Mouse (Mus musculus): ENCODE measurements around the gene Spata21. TPM values are rescaled to one million over a fixed set of nuclear protein-coding genes. Genes with fewer than 3 reads are reported as not detected.

The Spata21 gene
- total RNA-seq, 4 experiments from 2014 or later, result not detected

DNA sequence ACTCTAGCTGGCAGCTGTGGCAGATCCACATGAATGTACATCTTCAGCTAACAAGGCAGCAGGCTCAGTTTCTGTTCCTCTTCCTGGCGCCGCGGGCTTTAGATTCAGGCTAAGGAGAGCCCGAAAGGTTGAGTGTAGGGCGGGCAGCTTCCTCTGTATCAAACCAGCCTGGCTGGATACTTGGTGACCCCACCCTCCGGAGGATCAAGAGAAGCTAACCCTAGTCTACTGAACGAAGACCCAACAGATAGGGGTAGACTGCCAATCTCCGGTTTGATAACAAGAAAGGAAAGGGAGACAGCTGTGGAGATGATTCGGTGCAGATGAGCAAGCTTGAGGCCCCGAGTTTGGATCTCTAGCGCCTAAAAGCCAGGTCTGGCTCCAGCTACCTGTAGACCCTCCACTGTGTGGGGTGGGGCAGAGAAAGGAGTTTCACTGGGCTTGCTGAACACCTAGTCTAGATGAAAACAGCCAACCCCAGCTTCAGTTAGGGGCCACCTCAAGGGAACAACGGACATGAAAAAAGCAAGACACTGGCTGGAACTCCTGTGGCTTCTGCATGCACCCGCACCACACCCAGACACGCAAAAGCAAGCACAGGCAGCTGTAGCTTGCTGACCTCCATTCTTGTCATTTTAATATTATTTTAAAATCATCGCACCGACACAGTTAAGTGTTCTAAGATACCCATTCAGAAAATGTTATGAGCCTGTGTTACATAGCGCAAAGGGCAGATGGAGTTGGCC is 11.2 kb upstream of the Spata21 start:
- DNase-seq, result no peak

DNA sequence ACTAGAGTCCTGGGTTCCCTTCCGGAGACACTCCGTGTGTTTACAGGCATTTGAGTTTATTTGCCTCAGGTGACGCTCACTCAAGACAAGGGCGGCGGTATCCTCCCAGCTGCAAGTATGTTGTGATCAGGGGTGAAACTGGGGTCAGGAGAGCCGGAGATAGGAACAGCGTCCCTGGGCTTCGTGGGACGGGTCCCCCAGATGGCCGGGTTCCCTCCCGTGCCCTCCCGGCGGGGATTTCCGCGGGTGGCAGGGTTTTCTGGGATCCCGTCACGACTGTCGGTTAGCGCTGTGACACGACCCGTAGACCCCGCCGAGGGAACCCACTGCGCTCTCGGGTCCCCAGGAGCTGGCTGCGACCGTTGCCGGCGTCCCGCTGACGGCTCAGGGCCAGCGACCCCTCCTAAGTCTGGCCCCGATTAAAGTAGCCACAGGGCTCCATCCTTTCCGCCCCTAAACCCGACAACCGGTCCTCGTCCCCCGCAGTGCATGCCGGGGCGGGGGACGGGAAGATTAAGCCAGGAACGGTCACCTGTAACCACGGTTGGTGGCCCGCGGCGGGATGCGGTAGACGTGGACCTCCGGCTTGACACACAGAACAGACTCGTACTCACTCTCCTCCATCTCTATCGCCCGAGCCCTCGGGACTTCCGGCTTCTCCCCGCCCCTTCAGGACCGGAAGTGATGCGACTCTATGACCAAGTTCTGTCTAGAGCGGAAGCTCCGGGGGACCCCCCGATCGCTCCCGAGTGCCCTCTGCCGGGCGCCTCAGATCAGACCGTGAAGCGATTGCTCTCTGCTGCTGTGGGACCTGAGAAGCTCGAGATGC is 10.2 kb upstream of the Spata21 start, which contains the start of gene Necap2:
TSS of gene Necap2 (minus strand) at position 677 of the 829 bp plus-strand sequence.
- DNase-seq, result peak; percentile 93

DNA sequence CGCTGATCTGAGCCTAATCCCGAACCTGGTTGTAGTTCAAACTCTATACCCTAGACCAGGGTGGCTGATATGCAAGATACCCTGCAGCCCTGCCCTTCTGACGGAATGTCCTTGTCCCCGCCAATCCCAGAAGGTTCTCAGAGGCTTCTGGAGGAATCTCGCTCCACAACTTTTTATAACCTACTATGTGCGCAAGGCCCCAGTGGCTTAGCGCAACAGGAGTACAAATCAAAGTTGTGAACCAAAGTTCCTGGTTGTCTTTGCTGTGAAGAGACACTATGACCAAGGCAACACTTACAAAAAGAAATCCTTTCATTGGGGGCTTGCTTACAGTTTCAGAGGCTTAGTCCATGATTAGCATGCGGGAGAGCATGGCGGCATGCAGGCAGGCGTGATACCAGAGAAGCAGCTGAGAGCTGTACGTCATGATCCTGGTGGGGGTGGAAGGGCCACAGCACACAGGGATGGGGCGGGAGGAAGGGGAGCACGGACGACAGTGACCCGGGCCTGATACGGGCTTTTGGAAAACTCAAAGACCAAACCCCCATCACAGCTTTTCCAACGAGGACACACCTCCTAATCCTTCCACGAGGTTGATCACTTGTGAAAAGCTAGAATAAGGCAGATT is 9.5 kb upstream of the Spata21 start:
- DNase-seq, result no peak

DNA sequence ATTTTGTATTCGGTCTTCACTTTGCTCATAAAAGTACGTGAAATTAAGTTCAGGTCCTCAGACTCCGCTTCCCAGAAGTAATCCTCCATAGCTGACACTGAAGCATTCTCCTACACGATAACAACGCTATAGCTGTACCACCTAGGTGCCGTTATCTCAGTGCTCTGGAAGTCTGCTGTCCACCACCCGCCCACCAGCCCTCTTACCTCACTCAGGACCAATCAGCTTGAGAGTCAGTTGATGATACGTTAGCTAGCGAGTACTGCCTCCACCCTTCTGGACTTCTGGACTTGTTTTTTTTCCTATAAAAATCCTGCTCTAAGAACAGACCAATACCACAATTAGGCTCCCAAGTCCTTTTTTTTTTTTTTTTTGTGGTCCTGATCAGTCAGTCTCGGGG is 1.3 kb upstream of the Spata21 start:
- no peak for DNase-seq

DNA sequence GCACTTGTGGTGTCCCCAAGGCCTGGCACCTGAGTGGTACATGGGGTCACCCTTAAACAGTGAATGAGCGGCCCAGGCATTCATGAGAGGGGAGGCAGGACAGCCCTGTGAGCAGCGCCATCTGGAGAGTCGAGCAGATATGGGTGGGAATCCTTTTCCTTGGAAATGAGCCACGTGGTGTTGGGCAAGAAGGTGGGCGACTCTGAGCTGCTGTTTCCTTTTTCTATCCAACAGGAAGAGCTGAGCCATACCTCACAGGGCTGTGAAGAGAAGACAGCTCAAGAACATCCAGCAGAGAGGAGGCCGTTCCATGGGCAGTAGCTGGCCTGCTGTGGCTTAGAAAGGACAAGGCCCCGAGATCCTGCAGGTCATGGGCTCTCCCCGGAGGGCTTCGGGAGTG is 581 bp downstream of the Spata21 start:
- DNase-seq, result no peak

DNA sequence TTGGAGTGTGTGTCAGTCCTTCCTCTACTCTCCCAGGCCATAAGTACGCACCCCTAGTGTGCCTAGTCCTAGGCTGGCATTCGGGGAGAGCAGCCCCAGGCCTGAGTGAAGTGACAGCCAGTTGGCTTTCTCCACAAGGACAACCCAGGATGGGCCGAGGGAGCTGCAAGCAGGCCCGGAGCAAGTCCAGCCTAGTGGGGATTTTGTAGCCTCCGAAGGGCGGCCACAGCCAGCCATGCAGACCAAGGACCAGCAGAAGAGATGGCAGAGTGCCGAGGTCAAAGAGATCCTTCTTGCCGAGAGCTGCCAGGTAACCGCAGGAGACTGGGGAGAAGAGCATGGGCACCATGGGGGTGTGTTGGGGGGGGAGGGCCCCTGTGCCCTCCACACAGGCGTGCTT is 6.9 kb downstream of the Spata21 start:
- peak; percentile 55 for DNase-seq

DNA sequence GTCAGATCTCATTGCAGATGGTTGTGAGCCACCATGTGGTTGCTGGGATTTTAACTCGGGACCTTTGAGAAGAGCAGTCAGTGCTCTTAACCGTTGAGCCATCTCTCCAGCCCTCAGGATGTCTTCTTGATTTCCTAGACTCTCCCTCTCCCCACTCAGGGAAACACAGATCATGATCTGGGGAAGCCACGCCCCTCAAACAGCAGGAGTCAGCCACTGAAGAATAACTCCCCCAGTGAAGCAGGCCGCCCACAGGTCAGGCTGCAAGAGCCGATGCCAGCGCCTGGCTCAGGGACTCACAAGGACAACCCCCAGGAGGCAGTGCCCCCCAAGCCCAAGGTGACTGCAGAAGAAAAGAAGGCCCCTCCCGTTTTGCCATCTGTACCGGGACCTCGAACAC is 8.6 kb downstream of the Spata21 start:
- no peak for DNase-seq

DNA sequence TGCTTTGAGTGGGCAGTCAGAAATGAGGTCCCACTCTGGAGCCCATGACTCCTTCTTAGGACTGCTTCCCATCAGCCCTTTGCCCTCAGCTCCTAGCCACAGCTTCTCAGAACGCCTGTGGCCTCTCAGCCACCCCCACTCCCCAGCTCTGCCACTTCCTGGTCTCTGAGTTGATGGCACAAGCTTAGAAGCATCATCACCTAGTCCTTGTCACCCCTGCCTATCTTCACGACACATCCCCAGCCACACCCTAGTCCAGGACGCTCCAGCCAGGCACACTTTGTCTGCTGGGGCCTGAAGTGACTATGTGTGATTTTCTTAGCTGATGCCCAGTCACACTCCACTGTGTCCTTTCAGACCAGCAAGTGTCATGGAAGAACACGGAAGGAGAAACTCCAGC is 10.8 kb downstream of the Spata21 start:
- DNase-seq, result no peak

DNA sequence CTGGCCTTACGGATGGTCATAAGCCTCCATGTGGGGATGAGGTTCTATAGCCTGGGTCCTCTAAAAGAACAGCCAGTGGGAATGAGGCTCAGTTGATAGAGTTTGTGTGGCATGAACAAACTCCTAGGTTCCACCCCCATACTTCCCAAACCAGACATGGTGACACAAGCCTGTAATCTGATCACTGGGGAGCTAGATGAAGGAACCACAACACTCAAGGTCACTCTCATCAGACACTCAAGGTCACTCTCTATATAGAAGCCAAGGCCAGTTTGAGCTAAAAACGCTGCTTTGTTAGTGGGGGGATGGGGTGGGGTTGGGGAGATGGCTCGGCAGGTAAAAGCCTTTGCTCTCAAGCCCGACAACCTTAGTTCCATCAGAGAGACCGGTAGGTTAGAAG is 11.8 kb downstream of the Spata21 start:
- no peak for DNase-seq

DNA sequence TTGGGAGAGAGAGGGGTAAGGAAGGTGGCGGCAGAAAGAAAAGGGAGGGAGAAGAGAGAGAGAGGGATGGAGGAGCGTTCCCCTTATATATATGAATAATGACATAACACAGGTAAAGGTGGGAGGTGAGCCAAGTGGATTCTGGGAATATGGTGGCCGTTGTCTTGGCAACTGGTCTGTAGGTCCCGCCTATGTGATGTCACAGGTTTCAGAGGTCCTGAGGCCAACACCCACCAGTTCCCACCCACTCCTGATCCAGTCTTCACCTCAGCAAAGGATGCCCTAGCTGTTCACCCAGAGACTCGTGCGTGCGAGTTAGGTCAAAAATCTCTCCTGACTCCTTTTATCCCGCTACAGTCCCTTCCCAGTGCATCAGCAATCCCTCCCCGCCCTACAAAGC is 13.2 kb downstream of the Spata21 start:
- no peak for DNase-seq

DNA sequence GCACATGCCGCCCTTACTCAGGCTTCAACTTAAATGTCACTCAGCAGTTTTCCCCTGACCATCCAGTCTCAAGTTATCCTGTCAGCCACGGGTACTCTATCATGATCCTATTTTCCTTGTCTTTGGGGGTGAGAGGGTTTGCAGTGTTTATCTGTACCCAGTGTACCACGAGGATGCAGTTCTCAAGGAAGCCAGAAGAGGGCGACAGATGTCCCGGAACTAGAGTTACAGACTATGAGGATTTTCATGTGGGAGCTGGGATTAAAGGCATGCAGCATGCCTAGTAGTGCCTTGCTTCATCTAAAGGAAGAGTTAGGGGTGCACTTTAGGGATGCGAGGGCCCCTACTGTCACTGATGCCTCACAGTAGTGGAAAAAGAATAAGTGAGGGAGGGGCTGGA is 13.7 kb downstream of the Spata21 start:
- no peak for DNase-seq

DNA sequence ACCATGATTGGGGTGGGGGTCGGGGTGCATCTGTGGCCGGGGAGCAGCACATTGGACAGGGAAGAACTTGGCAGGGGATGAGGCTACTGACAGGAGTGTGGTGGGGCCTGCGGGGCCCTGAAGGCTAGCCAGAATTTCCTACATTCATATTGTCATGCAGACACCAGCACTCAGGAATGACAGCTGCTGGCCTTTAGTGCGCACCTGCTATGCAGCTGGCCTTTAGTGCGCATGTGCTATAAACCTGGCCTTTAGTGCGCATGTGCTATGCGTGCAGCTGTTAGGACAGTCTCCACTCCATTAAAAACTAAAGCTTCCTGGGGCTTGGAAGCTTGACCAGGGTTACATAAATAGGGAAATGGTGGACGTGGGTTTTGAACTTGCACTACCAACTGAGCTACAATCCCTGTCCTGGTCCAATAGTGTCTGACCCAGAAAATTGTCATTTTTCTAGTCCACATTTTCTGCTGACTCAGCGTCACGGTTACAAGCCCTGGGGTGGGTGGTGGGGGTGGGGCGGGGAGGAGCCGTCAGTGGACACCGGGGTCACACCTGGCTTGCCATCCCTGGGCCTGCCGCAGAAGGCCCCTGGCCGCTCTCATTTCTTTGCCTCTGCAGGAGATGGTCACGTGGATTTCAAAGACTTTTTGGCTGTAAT is 18.5 kb downstream of the Spata21 start:
- no peak for DNase-seq

DNA sequence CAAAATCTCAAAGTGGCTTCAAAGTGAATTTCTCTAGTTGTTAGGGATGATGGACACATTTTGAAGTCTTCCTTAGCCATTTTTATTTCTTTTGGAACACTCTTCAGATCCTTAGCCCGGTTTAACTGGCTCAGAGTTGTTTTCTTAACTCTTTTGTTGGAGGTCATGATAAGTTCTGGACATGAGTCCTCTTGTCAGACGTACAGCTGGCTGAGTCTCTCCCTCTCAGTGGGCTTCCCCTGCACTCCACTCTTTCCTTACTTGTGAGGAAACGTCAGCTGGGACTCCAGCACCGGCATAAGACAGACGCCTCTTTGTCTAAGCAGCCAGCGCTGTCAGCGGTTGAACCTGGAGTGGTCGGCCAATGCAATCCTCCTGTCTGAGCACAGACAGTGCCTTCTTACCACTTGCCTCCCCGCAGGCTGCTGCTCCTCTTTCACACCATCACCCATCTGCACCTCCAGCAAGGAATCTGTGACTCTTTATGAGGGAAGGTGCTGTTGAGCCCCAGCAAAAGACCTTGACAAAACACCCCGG is 20.1 kb downstream of the Spata21 start:
- no peak for DNase-seq

DNA sequence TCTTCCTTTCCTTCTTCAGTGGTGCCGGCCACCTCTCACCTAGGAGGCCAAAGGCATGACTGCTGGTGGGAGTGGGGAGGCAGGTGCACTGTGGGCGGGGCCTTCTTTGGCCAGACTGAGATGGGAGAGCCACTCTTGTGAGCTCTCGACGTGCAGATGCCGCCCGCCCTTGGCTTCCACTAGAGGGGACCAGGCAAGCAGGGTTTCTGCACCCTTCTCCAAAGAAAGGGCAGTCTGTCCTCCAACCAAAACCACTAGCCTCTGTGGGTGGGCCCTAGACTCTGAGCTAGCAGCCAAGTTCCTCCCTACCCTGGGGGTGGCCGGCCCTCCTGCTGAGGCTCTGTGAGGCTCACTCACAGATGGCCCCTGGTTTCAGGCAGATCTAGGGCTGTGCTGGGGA is 25.7 kb downstream of the Spata21 start:
- no peak for DNase-seq

DNA sequence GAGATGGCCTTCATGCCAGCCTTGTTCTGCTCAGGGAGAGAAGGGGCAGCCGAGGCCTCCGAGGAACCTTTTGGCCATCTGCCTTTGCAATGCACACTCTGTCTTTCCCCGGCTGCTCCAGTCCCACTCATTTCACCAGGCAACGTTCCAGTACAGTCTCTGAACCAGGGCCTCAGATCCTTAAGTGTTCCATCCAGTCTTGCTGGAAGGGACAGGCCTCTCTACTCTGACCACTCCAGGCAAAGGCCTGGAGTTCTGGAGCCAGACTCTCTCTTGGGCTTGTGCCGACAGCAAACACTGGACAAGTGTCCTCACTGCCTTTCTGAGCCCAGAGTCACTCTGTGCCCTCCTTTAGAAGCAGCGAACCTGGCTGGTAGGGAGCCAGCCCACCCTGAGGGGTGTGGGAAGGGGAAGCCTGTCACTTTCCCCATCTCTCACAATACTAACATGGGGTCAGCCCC is 26.4 kb downstream of the Spata21 start:
- no peak for DNase-seq

DNA sequence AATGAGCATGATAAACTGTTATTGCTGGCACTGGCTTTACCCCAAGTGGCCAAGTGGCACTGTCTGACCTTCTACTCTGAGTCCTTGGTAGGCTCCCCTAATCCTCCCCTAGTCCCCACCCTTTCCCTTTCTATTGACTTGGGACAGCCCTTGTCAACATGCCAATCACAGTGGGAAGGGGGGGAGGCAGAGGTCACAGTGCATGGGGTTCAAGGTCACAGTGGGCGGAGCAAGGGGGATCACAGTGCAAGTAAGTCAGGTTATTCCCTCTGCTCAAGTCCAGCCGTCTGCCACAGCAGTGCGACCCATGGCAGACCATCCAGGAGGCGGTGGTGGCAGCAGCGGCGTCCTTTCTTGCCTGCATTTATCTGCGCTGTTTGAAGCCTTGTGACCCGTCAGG is 27.3 kb downstream of the Spata21 start:
- no peak for DNase-seq

DNA sequence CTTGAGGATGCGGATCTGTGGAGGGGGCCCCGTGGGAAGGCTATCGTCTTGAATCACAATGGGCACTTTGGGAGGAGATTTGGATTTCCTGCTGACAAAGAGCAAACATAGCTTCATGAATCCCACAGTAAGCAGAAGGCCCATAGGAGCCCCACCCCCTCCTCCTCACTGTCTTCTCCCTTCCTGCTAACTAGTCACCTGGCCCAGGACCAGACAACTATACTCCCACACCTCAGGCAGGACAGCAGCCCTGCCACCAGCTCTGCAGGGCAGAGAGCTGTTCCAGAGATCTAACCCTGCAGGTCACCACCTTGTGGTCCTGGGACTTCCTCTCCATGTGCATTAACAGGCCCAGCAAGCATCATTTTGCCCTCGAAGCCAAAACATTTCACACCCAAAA is 30.6 kb downstream of the Spata21 start:
- DNase-seq, result no peak

DNA sequence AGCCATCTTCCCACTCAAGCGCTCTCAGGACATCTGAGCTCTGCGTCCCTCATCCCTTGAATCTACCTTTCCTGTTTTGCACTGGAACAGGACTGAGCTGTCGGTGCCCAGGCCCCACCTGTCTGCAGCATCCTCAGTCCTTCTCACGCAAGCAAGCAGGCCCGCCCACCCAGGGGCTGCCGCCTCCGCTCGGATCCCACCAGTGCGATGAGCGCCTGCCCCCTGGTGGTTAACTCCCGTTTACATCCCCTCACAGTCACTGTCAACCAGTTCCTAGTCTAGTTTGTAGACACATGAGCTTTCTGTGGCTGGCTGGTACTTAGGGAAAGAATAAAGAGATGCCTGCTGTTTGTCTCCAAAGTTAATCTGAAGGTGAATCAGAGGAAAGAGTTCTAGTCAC is 32.6 kb downstream of the Spata21 start:
- DNase-seq, result no peak

DNA sequence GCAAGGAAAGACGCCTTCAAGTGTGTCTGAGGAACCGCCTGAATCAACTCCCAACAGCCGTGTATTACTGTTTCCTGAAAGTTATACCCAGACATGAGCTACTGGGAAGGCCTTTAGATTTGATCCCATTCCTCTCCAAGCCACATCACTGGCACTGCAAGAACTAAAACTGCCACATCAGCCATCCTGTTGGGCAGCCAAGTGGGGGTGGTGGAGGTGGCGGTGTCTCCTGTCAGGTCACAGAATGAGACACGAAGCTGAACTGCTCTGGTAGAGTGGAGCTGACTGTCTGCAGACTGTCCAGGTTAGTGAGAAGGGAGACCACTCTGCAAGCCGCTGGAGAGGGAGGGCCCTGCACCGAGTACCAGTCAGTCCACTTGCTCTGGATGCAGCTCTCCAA is 34.5 kb downstream of the Spata21 start:
- DNase-seq, result no peak

DNA sequence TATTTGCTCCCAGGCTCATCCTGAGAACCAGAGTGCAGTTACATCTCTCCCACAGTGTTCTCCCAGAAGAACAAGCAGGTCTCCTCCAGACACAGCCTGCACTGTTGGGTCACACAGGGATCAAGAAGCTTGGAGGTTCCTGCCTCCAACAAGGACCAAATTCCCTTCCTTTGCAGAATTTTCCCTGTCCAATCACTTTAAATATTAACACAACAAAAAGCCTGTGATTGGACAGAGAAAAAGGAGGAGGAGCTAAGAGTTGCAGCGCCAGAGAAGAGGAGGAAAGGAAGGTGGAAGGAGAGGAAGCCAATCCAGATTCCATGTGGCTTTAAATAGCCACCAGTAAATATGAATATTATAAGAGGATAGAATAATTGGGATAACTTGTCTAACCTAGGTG is 34.9 kb downstream of the Spata21 start:
- no peak for DNase-seq

DNA sequence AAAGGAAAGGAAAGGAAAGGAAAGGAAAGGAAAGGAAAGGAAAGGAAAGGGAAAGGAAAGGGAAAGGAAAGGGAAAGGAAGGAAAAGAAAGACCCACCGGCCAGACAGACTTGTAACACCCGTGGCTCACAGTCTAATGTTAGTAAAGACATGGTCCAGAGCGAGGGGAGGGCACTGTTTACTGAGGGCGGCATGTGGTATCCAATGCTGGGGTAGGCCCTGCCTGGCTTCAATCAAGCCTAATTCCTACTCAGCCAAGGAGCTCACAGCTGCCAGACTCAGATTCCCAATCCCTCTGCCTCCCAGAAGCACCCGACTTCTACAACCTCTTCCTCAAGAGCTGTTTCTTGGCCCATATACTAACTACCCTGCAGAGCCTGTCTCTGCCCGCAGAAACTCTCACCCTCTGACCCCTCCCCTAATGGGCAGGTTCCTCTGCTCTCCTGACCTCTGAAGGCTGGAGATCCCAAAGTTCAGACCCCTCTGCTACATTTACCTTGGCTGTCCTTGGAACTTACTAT is 41.1 kb downstream of the Spata21 start:
- DNase-seq, result no peak

DNA sequence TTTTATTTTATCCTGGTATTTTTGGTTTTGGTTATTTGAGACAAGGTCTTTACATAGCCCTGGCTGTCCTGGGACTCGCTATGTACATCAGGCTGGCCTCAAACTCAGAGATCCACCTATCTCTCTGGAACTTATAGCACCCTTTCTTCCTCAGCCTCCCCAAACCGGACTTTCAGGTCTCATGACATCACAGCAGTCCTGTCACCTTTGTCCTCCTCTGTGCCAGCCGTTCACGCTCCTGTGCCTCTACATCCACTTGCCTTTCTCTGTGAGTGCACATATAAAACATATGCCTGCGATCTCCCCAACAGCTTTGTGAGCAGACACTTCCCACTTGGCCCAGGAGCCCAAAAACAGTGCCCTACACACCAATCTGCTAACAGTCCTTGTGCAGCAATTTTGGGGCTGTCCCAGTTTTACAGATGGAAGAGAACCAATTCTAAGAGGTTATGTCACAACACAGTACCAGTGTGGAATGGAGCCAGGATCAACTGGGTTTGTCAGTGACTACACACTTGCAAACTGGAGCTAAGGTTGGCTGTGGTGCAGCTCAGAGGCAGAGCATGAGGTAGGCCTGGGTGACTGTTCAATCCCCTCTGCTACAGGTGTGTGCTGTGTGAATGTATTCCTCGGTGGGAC is 42.7 kb downstream of the Spata21 start:
- DNase-seq, result peak; percentile 62
